Mouse (Mus musculus): ENCODE results near the gene Pex14. TPM values are rescaled to one million over a fixed set of nuclear protein-coding genes. Genes with fewer than 3 reads are reported as not detected.
A peak's percentile ranks its signal among the peaks of the same experiment; 100 is the strongest.

Gene Pex14
- polyA plus RNA-seq, 1 experiment from 2014 or later = 46.8 TPM

DNA sequence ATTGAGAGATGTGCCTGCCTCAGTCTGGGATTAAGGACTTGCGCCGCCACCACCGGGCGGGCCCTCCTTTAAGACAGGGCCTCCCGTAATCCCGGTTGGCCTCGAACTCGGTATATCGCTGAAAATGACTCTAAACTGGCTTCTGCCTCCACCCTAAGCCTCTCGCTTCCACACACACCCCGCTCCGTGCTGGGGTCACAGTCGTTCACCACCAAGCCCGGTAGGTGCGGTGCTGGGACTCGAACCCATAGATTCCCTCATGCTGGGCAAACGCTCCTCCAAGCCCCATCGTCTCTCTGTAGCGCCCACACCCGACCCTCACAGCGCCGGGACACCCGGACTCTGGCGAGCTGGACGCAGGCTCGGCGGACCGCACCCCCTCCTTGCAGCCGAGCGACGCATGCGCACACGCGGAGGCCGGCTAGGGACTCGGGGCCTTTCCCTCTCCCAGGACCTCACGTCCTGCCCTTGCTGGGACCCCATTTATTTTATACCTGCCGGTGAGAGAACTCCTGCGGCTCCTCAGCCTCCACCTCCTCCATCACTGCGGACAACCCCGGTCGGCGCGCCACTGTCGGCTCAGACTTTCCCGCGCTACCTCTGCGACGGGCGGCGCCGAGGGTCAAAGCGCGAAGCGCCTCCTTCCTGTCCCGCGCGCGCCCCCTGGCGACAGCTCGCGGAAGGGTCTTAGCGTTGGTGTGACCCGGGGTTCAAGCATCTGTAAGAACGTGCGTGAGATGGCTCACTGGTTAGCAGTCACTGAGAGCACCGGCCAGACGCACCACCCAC lies 37.5 kb upstream of the Pex14 start, which contains the start of gene Cenps:
Gene Cenps (minus strand): TSS at position 648 of the 789 bp plus-strand sequence.
- DNase-seq (ENCODE audit: low spot score) (peak; percentile 97), ATAC-seq (replicated peaks; ENCODE audit: low FRiP score) (peak; percentile 87)
- H3K36me3 ChIP-seq (ENCODE audit: control insufficient read depth, insufficient read depth, low read length) = no peaks in the 10 kb centered on the region
- peaks cover 11% of the 10 kb centered on the region for H3K4me1 ChIP-seq (replicated peaks; ENCODE audit: control insufficient read depth, insufficient read depth, low read length)
- WGBS = under 1% methylated on average over 68 of the region's 68 CpGs
- peak within 1 kb of the TSS; percentile 73 for H3K4me2 ChIP-seq
- peak within 1 kb of the TSS; percentile 55 for H3K4me3 ChIP-seq (ENCODE audit: low read depth, low read length)
- H3K27me3 ChIP-seq (replicated peaks; ENCODE audit: control insufficient read depth, insufficient read depth, low read length) = no peaks in the 10 kb centered on the region
- H3K9me3 ChIP-seq (ENCODE audit: control insufficient read depth, low read length) = no peaks in the 10 kb centered on the region
- peak within 1 kb of the TSS; percentile 81 for H3K27ac ChIP-seq (ENCODE audit: low read depth, low read length)
- H3K9ac ChIP-seq (ENCODE audit: low read depth, low read length) = peak within 1 kb of the TSS; percentile 75

DNA sequence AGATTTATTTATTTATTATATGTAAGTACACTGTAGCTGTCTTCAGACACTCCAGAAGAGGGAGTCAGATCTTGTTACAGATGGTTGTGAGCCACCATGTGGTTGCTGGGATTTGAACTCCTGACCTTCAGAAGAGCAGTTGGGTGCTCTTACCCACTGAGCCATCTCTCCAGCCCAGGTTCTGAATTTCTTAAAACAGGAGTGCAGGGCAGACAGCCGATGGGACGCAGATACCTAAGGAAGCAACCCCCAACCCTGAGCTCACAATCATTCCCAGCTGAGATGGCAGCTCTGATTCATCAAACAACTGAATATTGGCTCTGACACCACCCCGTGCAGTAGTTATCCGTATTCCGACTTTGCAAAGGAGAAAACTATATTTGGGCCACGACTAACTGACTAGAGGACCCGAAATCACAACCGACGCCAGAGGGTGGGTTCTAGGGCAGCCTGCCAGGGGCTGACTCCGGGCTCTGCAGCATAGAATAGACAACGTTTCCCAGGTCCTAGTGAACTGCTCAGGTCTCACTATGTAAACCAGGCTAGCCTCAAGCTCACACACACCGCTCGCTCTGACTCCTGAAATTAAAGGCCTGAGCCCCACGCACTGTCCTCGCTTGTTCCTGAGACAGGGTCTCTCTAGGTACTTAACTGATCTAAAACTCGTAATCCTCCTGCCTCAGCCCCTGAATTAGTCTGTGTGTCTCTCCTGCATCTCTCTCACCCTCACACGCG lies 36.6 kb upstream of the Pex14 start:
- Histone ChIP-seq H3K9me3 (ENCODE audit: control insufficient read depth, low read length) (no peaks in the 10 kb centered on the region), H3K9ac (ENCODE audit: low read depth, low read length) (peak overlapping the region; percentile 75), H3K36me3 (ENCODE audit: control insufficient read depth, insufficient read depth, low read length) (no peaks in the 10 kb centered on the region; the same call in 1 of the 2 replicates), H3K4me1 (replicated peaks; ENCODE audit: control insufficient read depth, insufficient read depth, low read length) (peaks cover 11% of the 10 kb centered on the region), H3K4me2 (peak overlapping the region; percentile 73), H3K4me3 (ENCODE audit: low read depth, low read length) (peak overlapping the region; percentile 55), H3K27me3 (replicated peaks; ENCODE audit: control insufficient read depth, insufficient read depth, low read length) (no peaks in the 10 kb centered on the region), H3K27ac (ENCODE audit: low read depth, low read length) (no peak overlapping the region)
- DNase-seq (ENCODE audit: low spot score) (no peak), ATAC-seq (replicated peaks; ENCODE audit: low FRiP score) (no peak)
- WGBS = 69% methylated on average over 18 of the region's 18 CpGs

DNA sequence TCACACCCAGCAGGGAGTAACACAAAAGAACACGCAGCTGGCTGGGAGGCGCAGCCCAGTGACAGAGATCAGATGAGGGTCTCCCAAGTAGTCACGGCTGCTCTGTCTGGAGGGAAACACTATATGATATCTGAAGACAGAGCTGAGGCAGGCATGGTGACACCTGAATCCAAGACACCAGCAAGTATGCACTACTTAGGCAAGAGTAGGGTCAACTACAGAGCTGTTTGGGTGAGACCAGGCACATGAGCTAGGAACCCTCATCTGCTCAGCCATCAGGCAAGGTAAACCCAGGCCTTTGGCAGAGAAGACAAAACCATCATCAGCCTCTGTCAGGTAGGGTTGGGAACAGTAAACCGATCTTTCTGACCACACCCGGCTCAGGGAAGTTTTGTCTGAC lies 33.7 kb upstream of the Pex14 start:
- ATAC-seq (replicated peaks; ENCODE audit: low FRiP score) (no peak), DNase-seq (ENCODE audit: low spot score) (no peak)

DNA sequence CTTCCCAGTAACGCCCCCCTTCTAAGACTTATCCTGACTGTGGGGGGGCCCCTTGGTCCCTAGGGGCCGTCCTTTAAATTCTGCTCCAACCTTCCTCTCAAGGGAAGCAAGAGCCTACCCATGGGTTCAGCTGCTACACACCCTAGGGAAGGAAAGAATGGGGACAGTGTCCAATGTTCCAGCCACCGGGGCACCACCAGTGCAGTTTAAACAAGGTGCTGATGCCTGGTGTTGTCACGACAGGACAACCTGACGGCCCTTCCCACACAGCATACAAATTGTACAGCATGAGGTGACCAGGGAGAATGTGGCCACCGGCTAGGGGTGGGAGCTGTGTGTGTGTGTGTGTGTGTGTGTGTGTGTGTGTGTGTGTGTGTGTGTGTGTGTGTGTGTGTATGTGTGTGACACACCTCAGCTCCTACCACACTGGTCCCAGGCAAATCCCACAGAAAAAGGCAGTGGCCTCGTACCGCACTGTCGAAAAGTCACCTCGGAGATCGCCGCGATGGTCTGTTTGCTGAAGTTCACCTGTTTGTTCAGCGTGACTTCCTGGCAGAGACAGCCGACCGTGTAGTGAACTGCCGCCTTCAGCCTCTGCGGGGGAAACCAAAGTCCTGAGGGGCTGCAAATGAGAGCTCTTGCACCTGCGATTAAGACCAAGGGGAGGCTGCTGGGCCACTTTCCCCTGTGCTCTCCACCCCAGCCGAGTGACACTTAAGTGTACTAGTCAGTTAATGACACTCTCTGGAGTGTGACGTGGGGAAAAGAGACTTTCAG lies 32.3 kb upstream of the Pex14 start:
- Histone ChIP-seq H3K36me3 (ENCODE audit: control insufficient read depth, insufficient read depth, low read length) (no peaks in the 10 kb centered on the region; the same call in 1 of the 2 replicates), H3K9me3 (ENCODE audit: control insufficient read depth, low read length) (no peaks in the 10 kb centered on the region), H3K27me3 (replicated peaks; ENCODE audit: control insufficient read depth, insufficient read depth, low read length) (no peaks in the 10 kb centered on the region), H3K4me1 (replicated peaks; ENCODE audit: control insufficient read depth, insufficient read depth, low read length) (peaks cover 11% of the 10 kb centered on the region), H3K27ac (ENCODE audit: low read depth, low read length) (peak overlapping the region; percentile 58; the same call in 1 of the 2 replicates), H3K4me3 (ENCODE audit: low read depth, low read length) (no peak overlapping the region), H3K4me2 (no peak overlapping the region), H3K9ac (ENCODE audit: low read depth, low read length) (no peak overlapping the region)
- WGBS = 78% methylated on average over 21 of the region's 21 CpGs
- ATAC-seq (replicated peaks; ENCODE audit: low FRiP score) = no peak
- no peak for DNase-seq (ENCODE audit: low spot score)

More for the DNA sequence above, 33.7 kb upstream of the Pex14 start:
- H3K27me3 ChIP-seq (replicated peaks; ENCODE audit: control insufficient read depth, insufficient read depth, low read length) = no peaks in the 10 kb centered on the region
- H3K36me3 ChIP-seq (ENCODE audit: control insufficient read depth, insufficient read depth, low read length) = no peaks in the 10 kb centered on the region; the same call in 1 of the 2 replicates
- WGBS = 86% methylated on average over 5 of the region's 5 CpGs
- H3K9ac ChIP-seq (ENCODE audit: low read depth, low read length) = no peak overlapping the region
- H3K9me3 ChIP-seq (ENCODE audit: control insufficient read depth, low read length) = no peaks in the 10 kb centered on the region
- no peak overlapping the region for H3K27ac ChIP-seq (ENCODE audit: low read depth, low read length)
- H3K4me3 ChIP-seq (ENCODE audit: low read depth, low read length) = no peak overlapping the region
- no peak overlapping the region for H3K4me2 ChIP-seq
- H3K4me1 ChIP-seq (replicated peaks; ENCODE audit: control insufficient read depth, insufficient read depth, low read length) = peaks cover 11% of the 10 kb centered on the region

DNA sequence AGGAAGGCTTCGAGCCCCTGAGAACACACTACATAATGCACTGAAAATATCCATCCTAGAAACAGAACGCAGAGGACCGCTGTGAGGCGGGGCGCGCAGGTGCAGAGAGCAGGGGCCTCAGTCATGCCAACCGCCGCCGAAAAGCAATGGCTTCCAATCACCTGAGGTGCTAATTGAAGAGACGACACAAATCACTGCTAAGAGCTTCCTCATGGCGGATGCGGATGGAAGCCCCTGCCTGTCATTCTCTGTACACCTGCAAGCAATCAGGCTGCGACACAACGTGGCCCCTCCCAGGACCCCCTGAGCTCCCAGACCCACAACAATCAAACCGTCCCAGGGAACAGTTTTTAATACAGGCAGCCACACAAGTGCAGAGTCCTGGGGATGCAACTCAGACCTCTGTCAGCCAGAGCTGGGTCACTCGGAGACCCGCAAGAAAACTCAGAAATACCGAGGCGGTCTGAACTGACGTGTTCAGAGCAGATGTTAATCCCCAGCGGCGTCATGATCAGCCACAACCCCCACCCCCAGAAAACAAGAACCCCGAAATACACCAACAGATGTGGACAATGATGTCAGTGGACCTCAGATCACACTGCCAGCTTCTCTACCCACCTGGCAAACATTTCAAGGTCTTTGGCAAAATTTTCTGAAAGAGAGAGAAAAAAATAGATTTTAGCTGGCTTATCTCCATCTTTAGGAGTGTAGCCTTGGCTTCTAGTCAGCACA lies 31.5 kb upstream of the Pex14 start:
- 89% methylated on average over 23 of the region's 23 CpGs for WGBS
- Histone ChIP-seq H3K36me3 (ENCODE audit: control insufficient read depth, insufficient read depth, low read length) (no peaks in the 10 kb centered on the region; the same call in 1 of the 2 replicates), H3K4me2 (no peak overlapping the region), H3K27me3 (replicated peaks; ENCODE audit: control insufficient read depth, insufficient read depth, low read length) (no peaks in the 10 kb centered on the region), H3K4me3 (ENCODE audit: low read depth, low read length) (no peak overlapping the region), H3K9ac (ENCODE audit: low read depth, low read length) (no peak overlapping the region), H3K4me1 (replicated peaks; ENCODE audit: control insufficient read depth, insufficient read depth, low read length) (peaks cover 6% of the 10 kb centered on the region), H3K9me3 (ENCODE audit: control insufficient read depth, low read length) (no peaks in the 10 kb centered on the region), H3K27ac (ENCODE audit: low read depth, low read length) (no peak overlapping the region)
- ATAC-seq (replicated peaks; ENCODE audit: low FRiP score) (no peak), DNase-seq (ENCODE audit: low spot score) (no peak)

DNA sequence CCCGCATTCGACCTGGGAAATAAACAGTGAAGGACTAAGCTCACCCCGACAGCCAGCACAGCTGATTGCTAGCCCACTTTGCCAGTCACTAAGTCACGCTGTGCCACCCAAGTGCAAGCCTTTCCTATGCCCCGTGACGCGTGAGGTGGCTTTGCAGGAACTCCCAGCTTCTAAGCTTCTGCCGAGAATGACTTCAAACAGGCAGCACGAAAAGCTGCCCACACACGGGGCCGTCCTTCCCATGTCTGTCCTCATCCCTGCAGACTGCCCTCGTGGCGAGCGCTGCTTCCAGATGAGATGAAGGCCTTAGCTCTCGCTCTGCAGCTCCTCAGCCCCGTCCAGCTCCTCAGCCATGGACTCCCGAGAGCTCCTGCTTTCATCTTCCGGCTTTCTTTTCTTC lies 28.8 kb upstream of the Pex14 start:
- H3K9ac ChIP-seq (ENCODE audit: low read depth, low read length) = no peak overlapping the region
- no peak for DNase-seq (ENCODE audit: low spot score)
- H3K9me3 ChIP-seq (ENCODE audit: control insufficient read depth, low read length) = no peaks in the 10 kb centered on the region
- no peak overlapping the region for H3K4me2 ChIP-seq
- 80% methylated on average over 18 of the region's 18 CpGs for WGBS
- no peaks in the 10 kb centered on the region; the same call in 1 of the 2 replicates for H3K36me3 ChIP-seq (ENCODE audit: control insufficient read depth, insufficient read depth, low read length)
- no peak overlapping the region for H3K27ac ChIP-seq (ENCODE audit: low read depth, low read length)
- ATAC-seq (replicated peaks; ENCODE audit: low FRiP score) = no peak
- H3K4me3 ChIP-seq (ENCODE audit: low read depth, low read length) = no peak overlapping the region
- no peaks in the 10 kb centered on the region for H3K27me3 ChIP-seq (replicated peaks; ENCODE audit: control insufficient read depth, insufficient read depth, low read length)
- peaks cover 6% of the 10 kb centered on the region for H3K4me1 ChIP-seq (replicated peaks; ENCODE audit: control insufficient read depth, insufficient read depth, low read length)

DNA sequence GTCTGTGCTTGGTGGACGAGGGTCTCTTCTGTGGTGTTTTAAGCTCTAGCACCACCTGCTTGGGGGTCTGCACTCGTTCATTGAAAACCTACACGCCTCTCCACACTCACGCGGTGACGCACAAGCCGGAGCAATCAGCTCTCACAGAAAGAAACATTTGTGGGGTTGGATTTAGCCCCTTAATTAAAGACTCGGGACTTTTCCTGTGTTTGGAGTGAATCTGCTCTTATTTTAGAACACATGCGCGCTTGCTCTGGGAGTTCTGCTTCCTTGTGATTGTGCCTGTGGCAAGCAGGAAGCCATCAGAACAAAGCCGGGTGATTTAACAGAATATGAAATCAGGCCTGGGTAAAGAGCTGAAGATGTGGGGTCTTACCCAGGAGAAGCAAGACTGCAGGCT lies 27.0 kb upstream of the Pex14 start, which contains the start of gene Cort:
Gene Cort (minus strand): TSS at position 101 of the 400 bp plus-strand sequence.
- Histone ChIP-seq H3K9ac (ENCODE audit: low read depth, low read length) (no peak within 1 kb of the TSS), H3K4me3 (ENCODE audit: low read depth, low read length) (no peak within 1 kb of the TSS), H3K36me3 (ENCODE audit: control insufficient read depth, insufficient read depth, low read length) (no peaks in the 10 kb centered on the region; the same call in 1 of the 2 replicates), H3K4me1 (replicated peaks; ENCODE audit: control insufficient read depth, insufficient read depth, low read length) (no peaks in the 10 kb centered on the region; the same call in 1 of the 2 replicates), H3K27me3 (replicated peaks; ENCODE audit: control insufficient read depth, insufficient read depth, low read length) (no peaks in the 10 kb centered on the region), H3K9me3 (ENCODE audit: control insufficient read depth, low read length) (no peaks in the 10 kb centered on the region), H3K4me2 (no peak within 1 kb of the TSS), H3K27ac (ENCODE audit: low read depth, low read length) (no peak within 1 kb of the TSS)
- no peak for DNase-seq (ENCODE audit: low spot score)
- 84% methylated on average over 11 of the region's 11 CpGs for WGBS
- ATAC-seq (replicated peaks; ENCODE audit: low FRiP score) = no peak

DNA sequence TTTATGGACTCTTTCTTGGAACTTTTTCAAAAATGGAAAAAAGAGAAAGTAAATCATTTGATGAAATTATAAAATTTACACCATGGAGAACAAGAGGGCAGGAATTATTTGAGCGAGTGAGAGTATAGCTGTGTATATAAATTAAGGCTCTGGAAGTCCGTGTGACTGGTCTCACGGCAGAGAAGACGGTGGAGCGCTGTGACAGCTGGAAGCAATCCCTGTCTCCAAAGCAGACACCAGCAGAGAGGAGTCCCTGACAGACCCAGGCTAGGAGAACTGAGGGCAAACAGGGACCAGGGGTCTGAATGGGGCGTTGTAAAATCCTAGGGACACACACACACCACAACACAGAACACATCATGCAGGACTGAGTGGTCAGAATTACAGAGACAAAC lies 26.4 kb upstream of the Pex14 start:
- ATAC-seq (replicated peaks; ENCODE audit: low FRiP score) = no peak
- no peak overlapping the region for H3K4me3 ChIP-seq (ENCODE audit: low read depth, low read length)
- no peak for DNase-seq (ENCODE audit: low spot score)
- H3K36me3 ChIP-seq (ENCODE audit: control insufficient read depth, insufficient read depth, low read length) = no peaks in the 10 kb centered on the region; the same call in 1 of the 2 replicates
- H3K4me1 ChIP-seq (replicated peaks; ENCODE audit: control insufficient read depth, insufficient read depth, low read length) = no peaks in the 10 kb centered on the region
- 80% methylated on average over 6 of the region's 6 CpGs for WGBS
- H3K4me2 ChIP-seq = no peak overlapping the region
- no peak overlapping the region for H3K9ac ChIP-seq (ENCODE audit: low read depth, low read length)
- no peaks in the 10 kb centered on the region for H3K9me3 ChIP-seq (ENCODE audit: control insufficient read depth, low read length)
- H3K27ac ChIP-seq (ENCODE audit: low read depth, low read length) = no peak overlapping the region
- H3K27me3 ChIP-seq (replicated peaks; ENCODE audit: control insufficient read depth, insufficient read depth, low read length) = no peaks in the 10 kb centered on the region
